31 mouse cellular contexts compared by ENCODE assay signal in the genomic region with DNA sequence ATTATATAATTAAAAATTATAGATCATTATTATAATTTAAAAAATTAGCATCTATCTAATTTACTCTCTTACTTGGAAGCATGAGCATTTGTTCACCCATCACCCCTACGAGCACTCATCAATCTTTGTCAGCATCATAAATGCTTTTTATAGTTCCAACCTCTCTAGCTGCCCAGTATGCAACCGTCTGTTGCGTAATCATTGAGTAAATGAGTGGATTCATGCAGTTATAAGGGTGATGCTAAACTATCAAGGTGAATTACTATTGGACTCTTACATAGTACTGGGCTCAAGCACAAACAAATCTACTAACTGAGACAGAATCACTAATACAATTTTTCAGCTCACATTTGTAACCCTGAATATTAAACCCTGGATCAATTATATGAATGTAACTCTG. TPM values are rescaled to one million over a fixed set of nuclear protein-coding genes. Genes with fewer than 3 reads are reported as not detected.
"Had no signal": no experiment of that assay in that cellular context is flagged by ENCODE, and none has a peak within 500 bp of the region (broad histone marks: within the 10 kb centered on the region; RNA-seq: fewer than 3 reads in every experiment).

No protein-coding gene starts in this region.

- H3K4me2 ChIP-seq: limb, embryonic 12.5 days; limb, embryonic 13.5 days; limb, embryonic 15.5 days; liver, embryonic 12.5 days; liver, embryonic 13.5 days; liver, embryonic 15.5 days; lung, embryonic 14.5 days; lung, embryonic 15.5 days; midbrain, embryonic 11.5 days; midbrain, embryonic 12.5 days; midbrain, embryonic 13.5 days; midbrain, embryonic 15.5 days had no signal

- H3K9me3 ChIP-seq: limb, embryonic 10.5 days; limb, embryonic 12.5 days; limb, embryonic 13.5 days; limb, embryonic 15.5 days; liver, embryonic 12.5 days; liver, embryonic 13.5 days; liver, embryonic 15.5 days; lung, embryonic 15.5 days; midbrain, embryonic 10.5 days; midbrain, embryonic 12.5 days; midbrain, embryonic 13.5 days; midbrain, embryonic 15.5 days had no signal

- H3K9ac ChIP-seq: limb, embryonic 12.5 days; limb, embryonic 13.5 days; limb, embryonic 15.5 days; liver, embryonic 12.5 days; liver, embryonic 13.5 days; liver, embryonic 14.5 days; liver, embryonic 15.5 days; liver, postnatal 0 days; lung, embryonic 14.5 days; lung, embryonic 15.5 days; midbrain, embryonic 12.5 days; midbrain, embryonic 13.5 days; midbrain, embryonic 15.5 days had no signal

- H3K4me3 ChIP-seq: left cerebral cortex, adult 2 months; limb, embryonic 10.5 days; limb, embryonic 12.5 days; limb, embryonic 13.5 days; limb, embryonic 15.5 days; liver, embryonic 12.5 days; liver, embryonic 13.5 days; liver, embryonic 15.5 days; lung, embryonic 15.5 days; megakaryocyte, embryonic 14.5 days; midbrain, embryonic 10.5 days; midbrain, embryonic 12.5 days; midbrain, embryonic 13.5 days; midbrain, embryonic 15.5 days had no signal

- H3K36me3 ChIP-seq: limb, embryonic 10.5 days; limb, embryonic 12.5 days; limb, embryonic 13.5 days; limb, embryonic 15.5 days; liver, embryonic 12.5 days; liver, embryonic 13.5 days; liver, embryonic 15.5 days; lung, embryonic 15.5 days; midbrain, embryonic 10.5 days; midbrain, embryonic 12.5 days; midbrain, embryonic 13.5 days; midbrain, embryonic 15.5 days had no signal

- DNase-seq: left cerebral cortex, postnatal 4 days; liver; liver, embryonic 13.5 days; liver, postnatal 0 days; lung, adult 18-20 months; lung, adult 2 months; lung, embryonic 14.5 days; lung, postnatal 10 days; lung, postnatal 14 days; lung, postnatal 36 days; lung, postnatal 4 days; midbrain, embryonic 14.5 days had no signal

- ATAC-seq: liver, embryonic 12.5 days; liver, postnatal 0 days; lung, postnatal 0 days; midbrain, embryonic 13.5 days; midbrain, embryonic 15.5 days; midbrain, embryonic 16.5 days had no signal

- H3K4me1 ChIP-seq: limb, embryonic 10.5 days; limb, embryonic 12.5 days; limb, embryonic 13.5 days; limb, embryonic 15.5 days; liver, embryonic 12.5 days; liver, embryonic 13.5 days; liver, embryonic 15.5 days; lung, embryonic 15.5 days; megakaryocyte, embryonic 14.5 days; midbrain, embryonic 10.5 days; midbrain, embryonic 12.5 days; midbrain, embryonic 15.5 days had no signal

- H3K27ac ChIP-seq: left cerebral cortex, adult 2 months; limb, embryonic 10.5 days; limb, embryonic 12.5 days; limb, embryonic 13.5 days; limb, embryonic 15.5 days; liver, embryonic 12.5 days; liver, embryonic 13.5 days; liver, embryonic 14.5 days; liver, embryonic 15.5 days; lung, embryonic 15.5 days; macrophage; midbrain, embryonic 10.5 days; midbrain, embryonic 12.5 days; midbrain, embryonic 13.5 days; midbrain, embryonic 15.5 days had no signal

- H3K27me3 ChIP-seq: limb, embryonic 12.5 days; limb, embryonic 13.5 days; limb, embryonic 15.5 days; liver, embryonic 12.5 days; liver, embryonic 13.5 days; liver, embryonic 15.5 days; lung, embryonic 15.5 days; megakaryocyte, embryonic 14.5 days; midbrain, embryonic 12.5 days; midbrain, embryonic 13.5 days; midbrain, embryonic 15.5 days had no signal

RNA-seq across cellular contexts. Expression of gene Sorbs2, which starts 44.6 kb away (rescaled TPM):
- total RNA-seq: monocyte, adult 5-6 weeks had no signal
- polyA plus RNA-seq: macrophage had no signal
